Mouse (Mus musculus) hindbrain, embryonic 12.5 days (tissue): Measurements from ENCODE around the gene Zfp809. TPM values are rescaled to one million over a fixed set of nuclear protein-coding genes. Genes with fewer than 3 reads are reported as not detected.

ENCODE experiments used
- ATAC-seq: fragments of 200-750 bp; cut with Nextera tagmentation; 2 replicates; pipeline ENCODE4 v1.8.0; 2017; ENCODE audit warnings: moderate TSS enrichment; ENCODE audit not compliant: low FRiP score
- H3K27ac ChIP-seq: fragments of 300-500 bp; sonication (generic); 2 replicates; pipeline ENCODE4 v1.5.1; 2016; ENCODE audit warnings: mild to moderate bottlenecking
- H3K27me3 ChIP-seq: fragments of 300-500 bp; sonication (generic); 2 replicates; pipeline ENCODE4 v1.6.1; 2016; ENCODE audit warnings: mild to moderate bottlenecking
- H3K36me3 ChIP-seq: fragments of 300-500 bp; sonication (generic); 2 replicates; pipeline ENCODE4 v1.6.1; 2016; ENCODE audit warnings: mild to moderate bottlenecking
- H3K4me1 ChIP-seq: fragments of 300-500 bp; sonication (generic); 2 replicates; pipeline ENCODE4 v1.6.1; 2016
- H3K4me2 ChIP-seq: fragments of 300-500 bp; sonication (generic); replicated peaks from 2 replicates; pipeline ENCODE4 v1.6.1; 2016; ENCODE audit warnings: mild to moderate bottlenecking
- H3K4me3 ChIP-seq: fragments of 300-500 bp; sonication (generic); 2 replicates; pipeline ENCODE4 v1.5.1; 2016; ENCODE audit warnings: mild to moderate bottlenecking
- H3K9ac ChIP-seq: fragments of 300-500 bp; sonication (generic); 2 replicates; pipeline ENCODE4 v1.6.1; 2016; ENCODE audit warnings: mild to moderate bottlenecking, moderate library complexity
- H3K9me3 ChIP-seq: fragments of 300-500 bp; sonication (generic); replicated peaks from 2 replicates; pipeline ENCODE4 v1.6.1; 2016; ENCODE audit warnings: mild to moderate bottlenecking
- WGBS: fragments of 180-500 bp; shearing (Covaris S2); methylation state at CpG from one replicate; pipeline ENCODE4 v1.1.7; 2016; 5-methylcytosine and 5-hydroxymethylcytosine counted together
- polyA plus RNA-seq: library from polyadenylated mRNA; unstranded; fragments of >200 nt; fragmentation: Nextera tagmentation; extraction: Ambion mirVana; gene quantifications from 2 replicates; pipeline ENCODE4 v1.2.1, GENCODE M21; 2016

The Zfp809 gene
- polyA plus RNA-seq, 1 experiment from 2014 or later = 11.5 TPM

- Histone ChIP-seq H3K27ac (no peak overlapping the region), H3K4me2 (no peak overlapping the region), H3K9ac (no peak overlapping the region), H3K4me1 (no peaks in the 10 kb centered on the region), H3K27me3 (no peaks in the 10 kb centered on the region), H3K36me3 (no peaks in the 10 kb centered on the region), H3K9me3 (no peaks in the 10 kb centered on the region), H3K4me3 (no peak overlapping the region)
- 85% methylated on average over 7 of the region's 7 CpGs for WGBS
- ATAC-seq = no peak
These were observed 4.0 kb downstream of the Zfp809 start for GRCm38 (mm10) chr9:22229386-22230026.

- H3K9me3 ChIP-seq = no peaks in the 10 kb centered on the region
- H3K4me3 ChIP-seq = no peak overlapping the region
- no peak overlapping the region for H3K4me2 ChIP-seq
- H3K9ac ChIP-seq = no peak overlapping the region
- 93% methylated on average over 3 of the region's 3 CpGs for WGBS
- H3K27ac ChIP-seq = no peak overlapping the region
- no peaks in the 10 kb centered on the region for H3K27me3 ChIP-seq
- H3K36me3 ChIP-seq = no peaks in the 10 kb centered on the region; the same call in 1 of the 2 replicates
- no peak for ATAC-seq
- no peaks in the 10 kb centered on the region for H3K4me1 ChIP-seq
These were observed 4.5 kb downstream of the Zfp809 start for GRCm38 (mm10) chr9:22230061-22230460.

- no peaks in the 10 kb centered on the region; the same call in 1 of the 2 replicates for H3K36me3 ChIP-seq
- no peak overlapping the region for H3K9ac ChIP-seq
- H3K4me3 ChIP-seq = no peak overlapping the region
- no peak overlapping the region for H3K27ac ChIP-seq
- H3K4me2 ChIP-seq = no peak overlapping the region
- H3K4me1 ChIP-seq = no peaks in the 10 kb centered on the region
- no peaks in the 10 kb centered on the region for H3K27me3 ChIP-seq
- H3K9me3 ChIP-seq = no peaks in the 10 kb centered on the region
- no peak for ATAC-seq
These were observed 5.0 kb downstream of the Zfp809 start for GRCm38 (mm10) chr9:22230556-22230955.

- Histone ChIP-seq H3K27me3 (no peaks in the 10 kb centered on the region), H3K9me3 (no peaks in the 10 kb centered on the region), H3K9ac (no peak overlapping the region), H3K36me3 (peaks cover 75% of the 10 kb centered on the region), H3K27ac (no peak overlapping the region), H3K4me1 (no peaks in the 10 kb centered on the region), H3K4me3 (no peak overlapping the region), H3K4me2 (no peak overlapping the region)
- ATAC-seq = no peak
- 93% methylated on average over 4 of the region's 4 CpGs for WGBS
These were observed 14.5 kb downstream of the Zfp809 start for GRCm38 (mm10) chr9:22240001-22240400.

GRCm38 (mm10) chr9:22244242-22244641 lies 18.7 kb downstream of the Zfp809 start:
- H3K4me1 ChIP-seq = no peaks in the 10 kb centered on the region
- H3K9me3 ChIP-seq = peaks cover 13% of the 10 kb centered on the region
- no peaks in the 10 kb centered on the region for H3K27me3 ChIP-seq
- no peak overlapping the region for H3K27ac ChIP-seq
- H3K36me3 ChIP-seq = peaks cover 81% of the 10 kb centered on the region
- no peak overlapping the region for H3K4me3 ChIP-seq
- ATAC-seq = no peak
- no peak overlapping the region for H3K4me2 ChIP-seq
- WGBS = 93% methylated on average over 2 of the region's 2 CpGs
- no peak overlapping the region for H3K9ac ChIP-seq

GRCm38 (mm10) chr9:22256579-22256978 lies 31.1 kb downstream of the Zfp809 start:
- WGBS = 98% methylated on average over 4 of the region's 4 CpGs
- Histone ChIP-seq H3K4me1 (no peaks in the 10 kb centered on the region), H3K4me2 (no peak overlapping the region), H3K27me3 (no peaks in the 10 kb centered on the region), H3K36me3 (peaks cover 42% of the 10 kb centered on the region), H3K4me3 (no peak overlapping the region), H3K27ac (no peak overlapping the region), H3K9ac (no peak overlapping the region), H3K9me3 (peaks cover 11% of the 10 kb centered on the region)
- ATAC-seq = no peak

GRCm38 (mm10) chr9:22258784-22259183 lies 33.3 kb downstream of the Zfp809 start:
- Histone ChIP-seq H3K4me1 (no peaks in the 10 kb centered on the region), H3K4me2 (peak overlapping the region; percentile 61), H3K9me3 (peaks cover 11% of the 10 kb centered on the region), H3K9ac (peak overlapping the region; percentile 81; the same call in 1 of the 2 replicates), H3K27ac (no peak overlapping the region), H3K36me3 (peaks cover 24% of the 10 kb centered on the region), H3K27me3 (no peaks in the 10 kb centered on the region), H3K4me3 (peak overlapping the region; percentile 54)
- 84% methylated on average over 8 of the region's 8 CpGs for WGBS
- ATAC-seq = no peak

GRCm38 (mm10) chr9:22259184-22260091 lies 33.9 kb downstream of the Zfp809 start, which contains the start of gene Zfp599:
Gene Zfp599 (minus strand): TSS chr9:22259895.
- 2% methylated on average over 35 of the region's 35 CpGs for WGBS
- H3K36me3 ChIP-seq = peaks cover 19% of the 10 kb centered on the region
- ATAC-seq = peak; percentile 91
- H3K4me3 ChIP-seq = peak within 1 kb of the TSS; percentile 54
- H3K9me3 ChIP-seq = peaks cover 11% of the 10 kb centered on the region
- H3K27me3 ChIP-seq = no peaks in the 10 kb centered on the region
- peak within 1 kb of the TSS; percentile 61 for H3K4me2 ChIP-seq
- H3K9ac ChIP-seq = peak within 1 kb of the TSS; percentile 81
- H3K27ac ChIP-seq = no peak within 1 kb of the TSS; the same call in 1 of the 2 replicates
- no peaks in the 10 kb centered on the region for H3K4me1 ChIP-seq

- ATAC-seq = no peak
- Histone ChIP-seq H3K4me1 (no peaks in the 10 kb centered on the region), H3K9me3 (peaks cover 9% of the 10 kb centered on the region), H3K36me3 (peaks cover 17% of the 10 kb centered on the region), H3K4me3 (peak overlapping the region; percentile 54), H3K27ac (no peak overlapping the region), H3K9ac (peak overlapping the region; percentile 81; the same call in 1 of the 2 replicates), H3K4me2 (peak overlapping the region; percentile 61), H3K27me3 (no peaks in the 10 kb centered on the region)
- WGBS = 33% methylated on average over 3 of the region's 3 CpGs
These were observed 34.5 kb downstream of the Zfp809 start for GRCm38 (mm10) chr9:22260092-22260422.

GRCm38 (mm10) chr9:22261594-22261993 lies 36.1 kb downstream of the Zfp809 start:
- Histone ChIP-seq H3K9ac (no peak overlapping the region), H3K9me3 (peaks cover 5% of the 10 kb centered on the region; the same call in 1 of the 2 replicates), H3K4me3 (no peak overlapping the region), H3K27ac (no peak overlapping the region), H3K36me3 (0 out of 2 replicates have a peak, but pooled peaks cover 2% of the 10 kb centered on the region), H3K4me2 (no peak overlapping the region), H3K4me1 (no peaks in the 10 kb centered on the region), H3K27me3 (no peaks in the 10 kb centered on the region)
- no peak for ATAC-seq
- 89% methylated on average over 1 of the region's 1 CpGs for WGBS

GRCm38 (mm10) chr9:22262611-22263010 lies 37.1 kb downstream of the Zfp809 start:
- H3K27ac ChIP-seq = no peak overlapping the region
- H3K9me3 ChIP-seq = peaks cover 7% of the 10 kb centered on the region; the same call in 1 of the 2 replicates
- H3K36me3 ChIP-seq = no peaks in the 10 kb centered on the region
- no peaks in the 10 kb centered on the region for H3K27me3 ChIP-seq
- no peaks in the 10 kb centered on the region for H3K4me1 ChIP-seq
- no peak overlapping the region for H3K4me2 ChIP-seq
- no peak overlapping the region for H3K9ac ChIP-seq
- no peak for ATAC-seq
- no peak overlapping the region for H3K4me3 ChIP-seq
- WGBS = 93% methylated on average over 10 of the region's 10 CpGs

GRCm38 (mm10) chr9:22268886-22269285 lies 43.4 kb downstream of the Zfp809 start:
- no peaks in the 10 kb centered on the region for H3K27me3 ChIP-seq
- no peaks in the 10 kb centered on the region for H3K4me1 ChIP-seq
- H3K4me3 ChIP-seq = no peak overlapping the region
- no peak overlapping the region for H3K4me2 ChIP-seq
- peaks cover 10% of the 10 kb centered on the region; the same call in 1 of the 2 replicates for H3K9me3 ChIP-seq
- ATAC-seq = no peak
- WGBS = 96% methylated on average over 1 of the region's 1 CpGs
- H3K9ac ChIP-seq = no peak overlapping the region
- no peak overlapping the region for H3K27ac ChIP-seq
- peaks cover 7% of the 10 kb centered on the region for H3K36me3 ChIP-seq
